ENCODE assay signal across 8 mouse cellular contexts in the genomic region with DNA sequence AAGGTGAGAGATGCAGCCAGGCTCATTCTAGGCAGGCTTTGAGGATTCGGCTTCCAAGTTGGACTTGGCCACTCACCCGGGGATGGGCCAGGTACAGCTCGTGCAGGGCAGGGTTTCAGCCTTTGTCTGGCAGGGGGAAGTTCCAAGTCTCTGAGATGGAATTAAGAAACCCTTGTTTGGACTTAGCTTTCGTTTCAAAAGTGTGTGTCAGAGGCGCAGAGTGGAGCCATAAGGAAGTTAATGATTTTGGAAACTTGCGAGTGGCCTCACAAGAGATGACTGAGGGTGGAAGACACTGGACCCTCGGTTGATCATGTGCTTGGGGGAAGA. TPM values are rescaled to one million over a fixed set of nuclear protein-coding genes. Genes with fewer than 3 reads are reported as not detected.
DNase-seq lines count a peak whose midpoint lies in the region; ATAC-seq and TF ChIP-seq lines count a peak whose summit lies in the region.

No protein-coding gene starts in this region.

- WGBS in heart, adult 2 months: 6% methylated on average over 7 of the region's 7 CpGs
- WGBS in forebrain, postnatal 0 days: 8% methylated on average over 7 of the region's 7 CpGs

- no peak for DNase-seq in heart, adult 2 months
- no peak for DNase-seq in heart, adult 8-10 months (ENCODE audit: low spot score)
- DNase-seq in forebrain, postnatal 0 days: no peak
- DNase-seq in lung, postnatal 36 days: peak; percentile 38
- no peak for DNase-seq in right cerebral cortex, adult 18-20 months
- no peak for DNase-seq in cerebellum, adult 11-12 months
- DNase-seq in layer of hippocampus, adult 9-11 months: no peak

- no peak for TF ChIP-seq CTCF in heart, adult 2 months (IDR thresholded peaks at IDR 0.05)
- no peak for TF ChIP-seq CTCF in E14TG2a.4 (conservative IDR thresholded peaks at IDR 0.05; ENCODE audit: low read length)
- TF ChIP-seq CTCF in forebrain, postnatal 0 days (IDR thresholded peaks at IDR 0.05; ENCODE audit: low read depth): no peak

- no peak for TF ChIP-seq EP300 in heart, adult 2 months (IDR thresholded peaks at IDR 0.05; ENCODE audit: insufficient read depth, low read depth, low read length)

- peak overlapping the region; percentile 94 for H3K27ac ChIP-seq in heart, adult 2 months
- H3K27ac ChIP-seq in forebrain, postnatal 0 days (ENCODE audit: low read depth, low read length): peak overlapping the region; percentile 89

- intact Hi-C loops in heart, adult 2 months (cut with DNase I): loop anchor here (2.0 kb wide), 1 partner anchor 18 kb away; no protein-coding TSS in a partner anchor

- no peak for ATAC-seq in forebrain, postnatal 0 days

- peaks cover 14% of the 10 kb centered on the region for H3K36me3 ChIP-seq in heart, adult 2 months (ENCODE audit: control insufficient read depth, insufficient read depth, low read length)
- H3K36me3 ChIP-seq in E14TG2a.4 (ENCODE audit: insufficient read depth, low read length): peaks cover 52% of the 10 kb centered on the region
- H3K36me3 ChIP-seq in forebrain, postnatal 0 days (ENCODE audit: insufficient read depth): no peaks in the 10 kb centered on the region

- no peaks in the 10 kb centered on the region for H3K9me3 ChIP-seq in E14TG2a.4 (ENCODE audit: low read length)
- H3K9me3 ChIP-seq in forebrain, postnatal 0 days (ENCODE audit: low read length): no peaks in the 10 kb centered on the region

- H3K9ac ChIP-seq in heart, adult 2 months (ENCODE audit: low read depth, low read length): peak overlapping the region; percentile 95
- peak overlapping the region; percentile 93 for H3K9ac ChIP-seq in forebrain, postnatal 0 days

- peaks cover 32% of the 10 kb centered on the region for H3K4me1 ChIP-seq in heart, adult 2 months (ENCODE audit: control insufficient read depth, insufficient read depth, low read length)
- H3K4me1 ChIP-seq in E14TG2a.4 (replicated peaks; ENCODE audit: low read depth, low read length): peaks cover 69% of the 10 kb centered on the region
- peaks cover 36% of the 10 kb centered on the region for H3K4me1 ChIP-seq in forebrain, postnatal 0 days (ENCODE audit: insufficient read depth)

- no peaks in the 10 kb centered on the region for H3K27me3 ChIP-seq in heart, adult 2 months (ENCODE audit: control insufficient read depth, insufficient read depth, low read length)
- H3K27me3 ChIP-seq in E14TG2a.4 (ENCODE audit: insufficient read depth, low read length): no peaks in the 10 kb centered on the region
- H3K27me3 ChIP-seq in forebrain, postnatal 0 days (ENCODE audit: insufficient read depth, low read length): no peaks in the 10 kb centered on the region

- peak overlapping the region; percentile 82 for H3K4me3 ChIP-seq in heart, adult 2 months
- H3K4me3 ChIP-seq in E14TG2a.4 (replicated peaks; ENCODE audit: low read length): peak overlapping the region; percentile 84
- H3K4me3 ChIP-seq in forebrain, postnatal 0 days (ENCODE audit: low read depth, low read length): peak overlapping the region; percentile 84

- no peak for TF ChIP-seq POLR2A in heart, adult 2 months (IDR thresholded peaks at IDR 0.05; ENCODE audit: insufficient read depth, low read depth, low read length)

- peaks cover 18% of the 10 kb centered on the region for H3K79me2 ChIP-seq in heart, adult 2 months (replicated peaks; ENCODE audit: control insufficient read depth, insufficient read depth, low read length)

- peak overlapping the region; percentile 73 for H3K4me2 ChIP-seq in forebrain, postnatal 0 days (ENCODE audit: low read depth)

RNA-seq across cellular contexts. Expression of gene Bri3, which starts 12.3 kb away (rescaled TPM):
- total RNA-seq in heart, adult 2 months (2021): 100 to 1,000 TPM; 129 to 152 TPM
- 240 and 258 TPM in 2 replicates for polyA plus RNA-seq in heart, adult 2 months (2012; rRNA removed)
- total RNA-seq in heart, adult 8-10 months (2022): 100 to 1,000 TPM; 148 to 170 (median 156) TPM
- 17.6 and 26.5 TPM in 2 replicates for total RNA-seq in forebrain, postnatal 0 days (2014; rRNA removed)
- polyA plus RNA-seq in forebrain, postnatal 0 days (2015; fragmentation: Nextera tagmentation; extraction: Ambion mirVana): 138 and 151 TPM in 2 replicates

RNA-seq across cellular contexts. Expression of gene Tecpr1, which starts 33.1 kb away (rescaled TPM):
- 10 to 100 TPM; 24.2 to 27.6 TPM for total RNA-seq in heart, adult 2 months (2021)
- 33.7 and 34.9 TPM in 2 replicates for polyA plus RNA-seq in heart, adult 2 months (2012; rRNA removed)
- total RNA-seq in heart, adult 8-10 months (2022): 10 to 100 TPM; 25.2 to 33.4 (median 28.5) TPM
- total RNA-seq in forebrain, postnatal 0 days (2014; rRNA removed): 55.9 and 57.7 TPM in 2 replicates
- 25.5 and 32.7 TPM in 2 replicates for polyA plus RNA-seq in forebrain, postnatal 0 days (2015; fragmentation: Nextera tagmentation; extraction: Ambion mirVana)
